Mouse (Mus musculus): ENCODE measurements around the gene Tepsin. TPM values are rescaled to one million over a fixed set of nuclear protein-coding genes. Genes with fewer than 3 reads are reported as not detected.

The Tepsin gene
- total RNA-seq, 2 experiments from 2014 or later: 7.0 to 7.4 TPM

Small RNAs within 50 kb of the gene (microRNA-seq; reads per million reads assigned to microRNA genes)
- gene Gm25948 (ENCODE audit: borderline number of aligned reads in 2 of 2): 0 reads per million in 2 experiments

Other genes starting within 250 kb of the Tepsin start
- 10 to 100 TPM; 27.9 TPM for gene Chmp6, start 185.3 kb downstream of the Tepsin start, total RNA-seq (2021)
- 10 to 100 TPM in 1 of 2 experiments, 1 to 10 TPM in 1; 4.4 to 12.0 TPM for gene Baiap2, start 156.0 kb downstream of the Tepsin start, total RNA-seq (2021)
- 1 to 10 TPM; 3.8 to 4.4 TPM for gene Aatk, start 51.6 kb downstream of the Tepsin start, total RNA-seq (2021)
- gene Cep131, start 11.9 kb downstream of the Tepsin start, total RNA-seq (2021): 10 to 100 TPM in 1 of 2 experiments, 1 to 10 TPM in 1; 9.6 to 11.5 TPM
- 10 to 100 TPM; 64.5 to 67.7 TPM for gene Ndufaf8, start 197 bp upstream of the Tepsin start, total RNA-seq (2021)
- gene Slc38a10, start 52.6 kb upstream of the Tepsin start, total RNA-seq (2021): 10 to 100 TPM; 79.8 to 81.1 TPM
- gene Bahcc1, start 134.2 kb upstream of the Tepsin start, total RNA-seq (2021): 10 to 100 TPM in 1 of 2 experiments, 1 to 10 TPM in 1; 8.5 to 11.2 TPM
- gene Actg1, start 249.8 kb upstream of the Tepsin start, total RNA-seq (2021): 100 to 1,000 TPM; 218 to 338 TPM